Mouse (Mus musculus) midbrain, postnatal 0 days (tissue): ENCODE results near the gene Gm10134. TPM values are rescaled to one million over a fixed set of nuclear protein-coding genes. Genes with fewer than 3 reads are reported as not detected.

ENCODE experiments used
- ATAC-seq: fragments of 200-750 bp; cut with Nextera tagmentation; 2 replicates; pipeline ENCODE4 v1.8.0; 2017; ENCODE audit warnings: moderate number of reproducible peaks, mild to moderate bottlenecking, moderate TSS enrichment, moderate library complexity; ENCODE audit not compliant: low FRiP score
- DNase-seq: peaks from one replicate; pipeline ENCODE4 v3.0.0-alpha.2; 2015; ENCODE audit warnings: low spot score
- H3K27ac ChIP-seq: fragments of 300-500 bp; sonication (generic); 2 replicates; pipeline ENCODE4 v1.5.1; 2014; ENCODE audit warnings: low read depth, mild to moderate bottlenecking, low read length, mixed read lengths
- H3K27me3 ChIP-seq: fragments of 300-500 bp; sonication (generic); 2 replicates; pipeline ENCODE4 v1.6.1; 2014; ENCODE audit warnings: low read length, control low read depth, mixed read lengths; ENCODE audit not compliant: insufficient read depth
- H3K36me3 ChIP-seq: fragments of 300-500 bp; sonication (generic); 2 replicates; pipeline ENCODE4 v1.6.1; 2014; ENCODE audit warnings: low read length, control low read depth, mixed read lengths; ENCODE audit not compliant: insufficient read depth
- H3K4me1 ChIP-seq: fragments of 300-500 bp; sonication (generic); 2 replicates; pipeline ENCODE4 v1.6.1; 2014; ENCODE audit warnings: mild to moderate bottlenecking, control low read depth, antibody characterized with exemption, low read length, mixed read lengths; ENCODE audit not compliant: insufficient read depth
- H3K4me2 ChIP-seq: fragments of 300-500 bp; sonication (generic); 2 replicates; pipeline ENCODE4 v1.6.1; 2014; ENCODE audit warnings: low read depth, mild to moderate bottlenecking, low read length, mixed read lengths; ENCODE audit not compliant: poor library complexity, severe bottlenecking
- H3K4me3 ChIP-seq: fragments of 300-500 bp; sonication (generic); 2 replicates; pipeline ENCODE4 v1.5.1; 2014; ENCODE audit warnings: low read depth, mild to moderate bottlenecking, low read length, moderate library complexity
- H3K9ac ChIP-seq: fragments of 300-500 bp; sonication (generic); replicated peaks from 2 replicates; pipeline ENCODE4 v1.6.1; 2014; ENCODE audit warnings: mild to moderate bottlenecking, low read length, moderate library complexity, mixed read lengths; ENCODE audit not compliant: poor library complexity, severe bottlenecking
- H3K9me3 ChIP-seq: fragments of 300-500 bp; sonication (generic); 2 replicates; pipeline ENCODE4 v1.6.1; 2016; ENCODE audit warnings: low read length, control low read depth
- CTCF ChIP-seq: IDR thresholded peaks from 2 replicates; pipeline ENCODE4 v1.5.1; 2016; ENCODE audit warnings: antibody characterized with exemption, mild to moderate bottlenecking
- WGBS: fragments of 180-500 bp; shearing (Covaris S2); extraction: QIAGEN DNeasy Blood & Tissue Kit; methylation state at CpG from one replicate; pipeline ENCODE4 v1.1.7; 2014; 5-methylcytosine and 5-hydroxymethylcytosine counted together
- polyA plus RNA-seq: library from polyadenylated mRNA; unstranded; fragments of >200 nt; fragmentation: Nextera tagmentation; extraction: Ambion mirVana; gene quantifications from 2 replicates; pipeline ENCODE4 v1.2.1, GENCODE M21; 2015
- total RNA-seq: library from RNA; depleted of rRNA; stranded (reverse); fragments of >200 nt; gene quantifications from 2 replicates; pipeline ENCODE4 v1.2.3, GENCODE M21; 2014

The Gm10134 gene
- total and polyA plus RNA-seq, 2 experiments from 2014 or later: 3.6 TPM; not detected in 1

GRCm38 (mm10) chr2:28538817-28539128 lies 32.9 kb downstream of the Gm10134 start:
- Histone ChIP-seq H3K9ac (no peak overlapping the region), H3K4me1 (peaks cover 48% of the 10 kb centered on the region), H3K4me2 (no peak overlapping the region), H3K27ac (peak overlapping the region; percentile 55), H3K27me3 (no peaks in the 10 kb centered on the region), H3K36me3 (peaks cover 20% of the 10 kb centered on the region), H3K9me3 (no peaks in the 10 kb centered on the region), H3K4me3 (no peak overlapping the region)
- DNase-seq (peak; percentile 69), ATAC-seq (no peak)
- no peak for TF ChIP-seq CTCF
- 33% methylated on average over 1 of the region's 1 CpGs for WGBS

GRCm38 (mm10) chr2:28539206-28539605 lies 33.3 kb downstream of the Gm10134 start:
- peak; percentile 81 for DNase-seq
- Histone ChIP-seq H3K9me3 (no peaks in the 10 kb centered on the region), H3K36me3 (peaks cover 25% of the 10 kb centered on the region), H3K27ac (peak overlapping the region; percentile 55), H3K4me3 (no peak overlapping the region), H3K4me1 (peaks cover 44% of the 10 kb centered on the region), H3K4me2 (no peak overlapping the region), H3K27me3 (no peaks in the 10 kb centered on the region), H3K9ac (peak overlapping the region; percentile 1; the same call in 1 of the 2 replicates)
- 24% methylated on average over 7 of the region's 7 CpGs for WGBS
- no peak for TF ChIP-seq CTCF
- ATAC-seq: peak; percentile 53; the same call in 1 of the 2 replicates

GRCm38 (mm10) chr2:28539949-28540348 lies 34.1 kb downstream of the Gm10134 start:
- no peak overlapping the region for H3K4me3 ChIP-seq
- peaks cover 32% of the 10 kb centered on the region for H3K36me3 ChIP-seq
- H3K9ac ChIP-seq: no peak overlapping the region; the same call in 1 of the 2 replicates
- H3K27ac ChIP-seq: 0 out of 2 replicates have a peak overlapping the region, but pooled peaks have one; percentile 32
- no peak overlapping the region for H3K4me2 ChIP-seq
- no peak for TF ChIP-seq CTCF
- WGBS: 49% methylated on average over 2 of the region's 2 CpGs
- DNase-seq (no peak), ATAC-seq (no peak)
- no peaks in the 10 kb centered on the region for H3K27me3 ChIP-seq
- no peaks in the 10 kb centered on the region for H3K9me3 ChIP-seq
- H3K4me1 ChIP-seq: peaks cover 36% of the 10 kb centered on the region

GRCm38 (mm10) chr2:28540587-28541227 lies 34.8 kb downstream of the Gm10134 start:
- no peak overlapping the region for H3K4me2 ChIP-seq
- peaks cover 40% of the 10 kb centered on the region for H3K36me3 ChIP-seq
- ATAC-seq (no peak), DNase-seq (no peak)
- TF ChIP-seq CTCF: no peak
- H3K9me3 ChIP-seq: no peaks in the 10 kb centered on the region
- H3K9ac ChIP-seq: no peak overlapping the region
- WGBS: 78% methylated on average over 8 of the region's 8 CpGs
- no peak overlapping the region for H3K4me3 ChIP-seq
- no peak overlapping the region for H3K27ac ChIP-seq
- peaks cover 29% of the 10 kb centered on the region for H3K4me1 ChIP-seq
- H3K27me3 ChIP-seq: no peaks in the 10 kb centered on the region

GRCm38 (mm10) chr2:28543894-28544293 lies 38.0 kb downstream of the Gm10134 start:
- WGBS: 91% methylated on average over 8 of the region's 8 CpGs
- H3K4me3 ChIP-seq: no peak overlapping the region
- no peaks in the 10 kb centered on the region for H3K9me3 ChIP-seq
- no peaks in the 10 kb centered on the region for H3K27me3 ChIP-seq
- ATAC-seq (no peak), DNase-seq (no peak)
- H3K4me2 ChIP-seq: no peak overlapping the region
- TF ChIP-seq CTCF: no peak
- peaks cover 10% of the 10 kb centered on the region for H3K4me1 ChIP-seq
- no peak overlapping the region for H3K9ac ChIP-seq
- no peak overlapping the region for H3K27ac ChIP-seq
- H3K36me3 ChIP-seq: peaks cover 65% of the 10 kb centered on the region

GRCm38 (mm10) chr2:28545976-28546375 lies 40.1 kb downstream of the Gm10134 start:
- Histone ChIP-seq H3K9me3 (no peaks in the 10 kb centered on the region), H3K9ac (no peak overlapping the region), H3K27ac (no peak overlapping the region), H3K4me3 (no peak overlapping the region), H3K36me3 (peaks cover 82% of the 10 kb centered on the region), H3K4me1 (no peaks in the 10 kb centered on the region), H3K4me2 (no peak overlapping the region), H3K27me3 (no peaks in the 10 kb centered on the region)
- ATAC-seq (no peak), DNase-seq (peak; percentile 88)
- no peak for TF ChIP-seq CTCF
